Mouse (Mus musculus): ENCODE measurements at regions not wholly inside any gene's neighbourhood (a gene's known extent, or its start where the extent isn't known, plus 50 kb on each side); places are given as distances from the start of the nearest gene placed in this dataset.

- H3K4me3 ChIP-seq (ENCODE audit: extremely low read depth, insufficient read depth, insufficient read length) = no peak overlapping the region
- H3K36me3 ChIP-seq (ENCODE audit: control insufficient read depth, insufficient read depth, low read length) = no peaks in the 10 kb centered on the region
- no peaks in the 10 kb centered on the region for H3K4me1 ChIP-seq (ENCODE audit: control insufficient read depth, insufficient read depth, insufficient read length)
- 80% methylated on average over 3 of the region's 3 CpGs for WGBS
- no peak for TF ChIP-seq POLR2A (IDR thresholded peaks at IDR 0.05; ENCODE audit: low read depth, low read length)
- no peak for TF ChIP-seq CTCF (IDR thresholded peaks at IDR 0.05; ENCODE audit: extremely low read depth, insufficient read depth, insufficient read length, insufficient replicate concordance)
- H3K27ac ChIP-seq (ENCODE audit: insufficient read depth, low read length) = no peak overlapping the region
- no peak for DNase-seq (ENCODE audit: low read depth in 1 of 2, low spot score in 2 of 2)
- no peaks in the 10 kb centered on the region for H3K27me3 ChIP-seq (ENCODE audit: control insufficient read depth, insufficient read depth, low read length)
These were observed 447.4 kb downstream of the Fam198b start for GRCm38 (mm10) chr3:80331776-80332175.

GRCm38 (mm10) chr3:80334446-80334893, 450.1 kb downstream of the Fam198b start:
- H3K27ac ChIP-seq (ENCODE audit: insufficient read depth, low read length) = no peak overlapping the region
- no peak for DNase-seq (ENCODE audit: low read depth in 1 of 2, low spot score in 2 of 2)
- no peaks in the 10 kb centered on the region for H3K27me3 ChIP-seq (ENCODE audit: control insufficient read depth, insufficient read depth, low read length)
- TF ChIP-seq POLR2A (IDR thresholded peaks at IDR 0.05; ENCODE audit: low read depth, low read length) (no peak), CTCF (IDR thresholded peaks at IDR 0.05; ENCODE audit: extremely low read depth, insufficient read depth, insufficient read length, insufficient replicate concordance) (no peak)
- no peaks in the 10 kb centered on the region for H3K4me1 ChIP-seq (ENCODE audit: control insufficient read depth, insufficient read depth, insufficient read length)
- 91% methylated on average over 4 of the region's 4 CpGs for WGBS
- H3K36me3 ChIP-seq (ENCODE audit: control insufficient read depth, insufficient read depth, low read length) = no peaks in the 10 kb centered on the region
- H3K4me3 ChIP-seq (ENCODE audit: extremely low read depth, insufficient read depth, insufficient read length) = no peak overlapping the region

- Histone ChIP-seq H3K4me1 (ENCODE audit: control insufficient read depth, insufficient read depth, insufficient read length) (no peaks in the 10 kb centered on the region), H3K4me3 (ENCODE audit: extremely low read depth, insufficient read depth, insufficient read length) (no peak overlapping the region), H3K27ac (ENCODE audit: insufficient read depth, low read length) (no peak overlapping the region), H3K27me3 (ENCODE audit: control insufficient read depth, insufficient read depth, low read length) (no peaks in the 10 kb centered on the region), H3K36me3 (ENCODE audit: control insufficient read depth, insufficient read depth, low read length) (no peaks in the 10 kb centered on the region)
- DNase-seq (ENCODE audit: low read depth in 1 of 2, low spot score in 2 of 2) = no peak
- no peak for TF ChIP-seq CTCF (IDR thresholded peaks at IDR 0.05; ENCODE audit: extremely low read depth, insufficient read depth, insufficient read length, insufficient replicate concordance)
- TF ChIP-seq POLR2A (IDR thresholded peaks at IDR 0.05; ENCODE audit: low read depth, low read length) = no peak
- WGBS = 93% methylated on average over 8 of the region's 8 CpGs
These were observed 451.9 kb downstream of the Fam198b start for GRCm38 (mm10) chr3:80336123-80336674.

- no peaks in the 10 kb centered on the region for H3K36me3 ChIP-seq (ENCODE audit: control insufficient read depth, insufficient read depth, low read length)
- no peak overlapping the region for H3K27ac ChIP-seq (ENCODE audit: insufficient read depth, low read length)
- DNase-seq (ENCODE audit: low read depth in 1 of 2, low spot score in 2 of 2) = no peak
- H3K4me1 ChIP-seq (ENCODE audit: control insufficient read depth, insufficient read depth, insufficient read length) = no peaks in the 10 kb centered on the region
- TF ChIP-seq POLR2A (IDR thresholded peaks at IDR 0.05; ENCODE audit: low read depth, low read length) (no peak), CTCF (IDR thresholded peaks at IDR 0.05; ENCODE audit: extremely low read depth, insufficient read depth, insufficient read length, insufficient replicate concordance) (no peak)
- no peak overlapping the region for H3K4me3 ChIP-seq (ENCODE audit: extremely low read depth, insufficient read depth, insufficient read length)
- no peaks in the 10 kb centered on the region for H3K27me3 ChIP-seq (ENCODE audit: control insufficient read depth, insufficient read depth, low read length)
These were observed 434.7 kb downstream of the Gria2 start for GRCm38 (mm10) chr3:80367972-80368371.

GRCm38 (mm10) chr3:80369214-80369941, 433.3 kb downstream of the Gria2 start:
- WGBS = 85% methylated on average over 4 of the region's 4 CpGs
- DNase-seq (ENCODE audit: low read depth in 1 of 2, low spot score in 2 of 2) = no peak
- Histone ChIP-seq H3K4me3 (ENCODE audit: extremely low read depth, insufficient read depth, insufficient read length) (no peak overlapping the region), H3K27me3 (ENCODE audit: control insufficient read depth, insufficient read depth, low read length) (no peaks in the 10 kb centered on the region), H3K27ac (ENCODE audit: insufficient read depth, low read length) (no peak overlapping the region), H3K36me3 (ENCODE audit: control insufficient read depth, insufficient read depth, low read length) (no peaks in the 10 kb centered on the region), H3K4me1 (ENCODE audit: control insufficient read depth, insufficient read depth, insufficient read length) (no peaks in the 10 kb centered on the region)
- no peak for TF ChIP-seq CTCF (IDR thresholded peaks at IDR 0.05; ENCODE audit: extremely low read depth, insufficient read depth, insufficient read length, insufficient replicate concordance)
- no peak for TF ChIP-seq POLR2A (IDR thresholded peaks at IDR 0.05; ENCODE audit: low read depth, low read length)

GRCm38 (mm10) chr3:80372436-80372835, 430.2 kb downstream of the Gria2 start:
- Histone ChIP-seq H3K27ac (ENCODE audit: insufficient read depth, low read length) (no peak overlapping the region), H3K4me3 (ENCODE audit: extremely low read depth, insufficient read depth, insufficient read length) (no peak overlapping the region), H3K4me1 (ENCODE audit: control insufficient read depth, insufficient read depth, insufficient read length) (no peaks in the 10 kb centered on the region), H3K27me3 (ENCODE audit: control insufficient read depth, insufficient read depth, low read length) (no peaks in the 10 kb centered on the region), H3K36me3 (ENCODE audit: control insufficient read depth, insufficient read depth, low read length) (no peaks in the 10 kb centered on the region)
- no peak for DNase-seq (ENCODE audit: low read depth in 1 of 2, low spot score in 2 of 2)
- no peak for TF ChIP-seq POLR2A (IDR thresholded peaks at IDR 0.05; ENCODE audit: low read depth, low read length)
- TF ChIP-seq CTCF (IDR thresholded peaks at IDR 0.05; ENCODE audit: extremely low read depth, insufficient read depth, insufficient read length, insufficient replicate concordance) = no peak
- WGBS = 56% methylated on average over 3 of the region's 3 CpGs

GRCm38 (mm10) chr3:80385986-80386385, 416.6 kb downstream of the Gria2 start:
- H3K36me3 ChIP-seq (ENCODE audit: control insufficient read depth, insufficient read depth, low read length) = no peaks in the 10 kb centered on the region
- H3K4me3 ChIP-seq (ENCODE audit: extremely low read depth, insufficient read depth, insufficient read length) = no peak overlapping the region
- no peak for DNase-seq (ENCODE audit: low read depth in 1 of 2, low spot score in 2 of 2)
- TF ChIP-seq POLR2A (IDR thresholded peaks at IDR 0.05; ENCODE audit: low read depth, low read length) = no peak
- TF ChIP-seq CTCF (IDR thresholded peaks at IDR 0.05; ENCODE audit: extremely low read depth, insufficient read depth, insufficient read length, insufficient replicate concordance) = no peak
- H3K4me1 ChIP-seq (ENCODE audit: control insufficient read depth, insufficient read depth, insufficient read length) = no peaks in the 10 kb centered on the region
- H3K27ac ChIP-seq (ENCODE audit: insufficient read depth, low read length) = no peak overlapping the region
- H3K27me3 ChIP-seq (ENCODE audit: control insufficient read depth, insufficient read depth, low read length) = no peaks in the 10 kb centered on the region
- 84% methylated on average over 2 of the region's 2 CpGs for WGBS
